Mouse (Mus musculus) bone marrow macrophage, adult 2 months (primary cell): ENCODE data around the gene Rsad1.

Experiments used
- CTCF ChIP-seq: IDR thresholded peaks from 2 replicates; pipeline ENCODE4 v1.5.1; 2012; ENCODE audit warnings: low read depth, mild to moderate bottlenecking, low read length, moderate library complexity
- POLR2A ChIP-seq: IDR thresholded peaks from 2 replicates; pipeline ENCODE4 v1.6.1; 2012; ENCODE audit warnings: mild to moderate bottlenecking, low read depth, low read length, borderline replicate concordance

- TF ChIP-seq CTCF (no peak), POLR2A (no peak)
Measured at GRCm38 (mm10) chr11:94542400-94542799, 6.7 kb downstream of the Rsad1 start.
